Mouse (Mus musculus) ES-E14 (cell line): ENCODE measurements around the gene Cfap20.

Experiments used
- CHD2 ChIP-seq: IDR thresholded peaks from 2 replicates; pipeline ENCODE4 v1.6.1; 2014; ENCODE audit warnings: mild to moderate bottlenecking, low read depth, low read length, inconsistent platforms
- ZNF384 ChIP-seq: IDR thresholded peaks from 2 replicates; pipeline ENCODE4 v1.6.1; 2012; ENCODE audit warnings: low read depth, low read length, inconsistent platforms

- no peak for TF ChIP-seq ZNF384
- no peak for TF ChIP-seq CHD2
Measured at GRCm38 (mm10) chr8:95429945-95430344, 4.7 kb downstream of the Cfap20 start.
